Mouse (Mus musculus) adrenal gland, adult 10 weeks (tissue): Measurements from ENCODE around the gene Gm43951. TPM values are rescaled to one million over a fixed set of nuclear protein-coding genes. Genes with fewer than 3 reads are reported as not detected.

Experiments used
- polyA plus RNA-seq: library from polyadenylated mRNA; stranded (reverse); fragments of 350-450 nt; fragmentation: Illumina TruSeq; extraction: RNeasy Lipid Tissue Mini Kit (QIAGEN cat#74804); gene quantifications from one replicate; pipeline ENCODE4 v1.2.3, GENCODE M21; 2014; ENCODE audit warnings: low read depth, low replicate concordance

Gm43951 gene
- polyA plus RNA-seq = not detected

GRCm38 (mm10) chr11:72206341-72207203 is at the start of gene Gm43951:
TSS of gene Gm43951 (minus strand) at chr11:72206840.

DNA sequence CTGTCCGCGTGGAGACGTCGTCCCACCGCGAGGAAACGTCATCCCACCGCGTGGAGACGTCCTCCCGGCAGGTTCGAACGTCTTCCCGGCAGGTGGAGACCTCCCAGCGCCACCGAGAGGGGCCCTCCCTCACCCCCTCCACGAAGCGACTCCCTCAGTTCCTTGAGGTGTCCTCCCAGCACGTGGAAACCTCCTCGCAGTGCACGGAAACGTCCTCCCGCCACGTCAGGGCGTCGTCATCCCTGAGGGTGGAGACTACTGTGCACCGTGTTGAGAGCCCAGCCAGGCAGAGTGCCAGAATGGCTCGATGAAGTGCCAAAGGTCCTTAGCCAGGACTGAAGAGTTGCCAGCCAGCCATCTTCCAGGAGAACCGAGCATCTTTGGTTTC is 8.8 kb upstream of the Gm43951 start, which contains the start of gene Med31:
Gene Med31 (minus strand): TSS at position 183 of the 388 bp plus-strand sequence.

GRCm38 (mm10) chr11:72207204-72207833 is 679 bp upstream of the Gm43951 start, which contains the start of the genes 4933427D14Rik and Txndc17:
TSS of gene 4933427D14Rik (minus strand) at chr11:72207459.
TSS of gene Txndc17 (plus strand) at chr11:72207547.

Other genes starting within 250 kb of the Gm43951 start
- not detected for gene Aipl1, start 169.3 kb downstream of the Gm43951 start, polyA plus RNA-seq
- 0.41 TPM for gene Pimreg, start 164.8 kb downstream of the Gm43951 start, polyA plus RNA-seq
- 0.35 TPM for gene Pitpnm3, start 71.1 kb downstream of the Gm43951 start, polyA plus RNA-seq
- 6.8 TPM for gene 4933427D14Rik, start 619 bp upstream of the Gm43951 start, polyA plus RNA-seq
- 150 TPM for gene Txndc17, start 707 bp upstream of the Gm43951 start, polyA plus RNA-seq
- 8.9 TPM for gene Med31, start 8.8 kb upstream of the Gm43951 start, polyA plus RNA-seq
- gene Slc13a5, start 60.4 kb upstream of the Gm43951 start, polyA plus RNA-seq = not detected
- gene Xaf1, start 94.8 kb upstream of the Gm43951 start, polyA plus RNA-seq = 72.4 TPM
- not detected for gene Fbxo39, start 107.6 kb upstream of the Gm43951 start, polyA plus RNA-seq
- gene Tekt1, start 155.6 kb upstream of the Gm43951 start, polyA plus RNA-seq = not detected
- 1.4 TPM for gene Smtnl2, start 204.9 kb upstream of the Gm43951 start, polyA plus RNA-seq
- gene Ggt6, start 228.7 kb upstream of the Gm43951 start, polyA plus RNA-seq = not detected
- 34.3 TPM for gene Mybbp1a, start 234.5 kb upstream of the Gm43951 start, polyA plus RNA-seq